Mouse (Mus musculus): Measurements from ENCODE around the gene Olfr1220. TPM values are rescaled to one million over a fixed set of nuclear protein-coding genes. Genes with fewer than 3 reads are reported as not detected.

The Olfr1220 gene
- not detected for polyA plus RNA-seq (2014; fragmentation: Illumina TruSeq; extraction: RNeasy Lipid Tissue Mini Kit (QIAGEN cat#74804); ENCODE audit: low read depth, low replicate concordance)

GRCm38 (mm10) chr2:89106735-89107134, at the start of gene Olfr1220:
TSS of gene Olfr1220 (minus strand) at chr2:89106835.

GRCm38 (mm10) chr2:89151460-89151859, 44.8 kb upstream of the Olfr1220 start, which contains the start of gene Olfr1223:
TSS of gene Olfr1223 (minus strand) at chr2:89151560.

GRCm38 (mm10) chr2:89132954-89133353, 26.3 kb upstream of the Olfr1220 start, which contains the start of gene Olfr1222:
TSS of gene Olfr1222 (minus strand) at chr2:89133054.

GRCm38 (mm10) chr2:89117183-89117582, 10.5 kb upstream of the Olfr1220 start, which contains the start of gene Olfr1221:
TSS of gene Olfr1221 (minus strand) at chr2:89117283.

GRCm38 (mm10) chr2:89083413-89083812, 23.2 kb downstream of the Olfr1220 start, which contains the start of gene Olfr1219:
TSS of gene Olfr1219 (minus strand) at chr2:89083513.

GRCm38 (mm10) chr2:89061087-89061486, 45.5 kb downstream of the Olfr1220 start, which contains the start of gene Olfr1218:
TSS of gene Olfr1218 (minus strand) at chr2:89061187.

Other genes starting within 250 kb of the Olfr1220 start
- gene Olfr1206, start 243.6 kb downstream of the Olfr1220 start, polyA plus RNA-seq (2014; fragmentation: Illumina TruSeq; extraction: RNeasy Lipid Tissue Mini Kit (QIAGEN cat#74804); ENCODE audit: low read depth, low replicate concordance) = not detected
- gene Olfr1208, start 204.5 kb downstream of the Olfr1220 start, polyA plus RNA-seq (2014; fragmentation: Illumina TruSeq; extraction: RNeasy Lipid Tissue Mini Kit (QIAGEN cat#74804); ENCODE audit: low read depth, low replicate concordance) = not detected
- not detected for gene Olfr1209, start 191.7 kb downstream of the Olfr1220 start, polyA plus RNA-seq (2014; fragmentation: Illumina TruSeq; extraction: RNeasy Lipid Tissue Mini Kit (QIAGEN cat#74804); ENCODE audit: low read depth, low replicate concordance)
- not detected for gene Olfr1211, start 168.7 kb downstream of the Olfr1220 start, polyA plus RNA-seq (2014; fragmentation: Illumina TruSeq; extraction: RNeasy Lipid Tissue Mini Kit (QIAGEN cat#74804); ENCODE audit: low read depth, low replicate concordance)
- not detected for gene Olfr1212, start 152.9 kb downstream of the Olfr1220 start, polyA plus RNA-seq (2014; fragmentation: Illumina TruSeq; extraction: RNeasy Lipid Tissue Mini Kit (QIAGEN cat#74804); ENCODE audit: low read depth, low replicate concordance)
- not detected for gene Gm13762, start 126.6 kb downstream of the Olfr1220 start, polyA plus RNA-seq (2014; fragmentation: Illumina TruSeq; extraction: RNeasy Lipid Tissue Mini Kit (QIAGEN cat#74804); ENCODE audit: low read depth, low replicate concordance)
- not detected for gene Olfr1214, start 114.2 kb downstream of the Olfr1220 start, polyA plus RNA-seq (2014; fragmentation: Illumina TruSeq; extraction: RNeasy Lipid Tissue Mini Kit (QIAGEN cat#74804); ENCODE audit: low read depth, low replicate concordance)
- not detected for gene Olfr1215, start 99.9 kb downstream of the Olfr1220 start, polyA plus RNA-seq (2014; fragmentation: Illumina TruSeq; extraction: RNeasy Lipid Tissue Mini Kit (QIAGEN cat#74804); ENCODE audit: low read depth, low replicate concordance)
- not detected for gene Olfr1216, start 88.5 kb downstream of the Olfr1220 start, polyA plus RNA-seq (2014; fragmentation: Illumina TruSeq; extraction: RNeasy Lipid Tissue Mini Kit (QIAGEN cat#74804); ENCODE audit: low read depth, low replicate concordance)
- gene Olfr1217, start 74.8 kb downstream of the Olfr1220 start, polyA plus RNA-seq (2014; fragmentation: Illumina TruSeq; extraction: RNeasy Lipid Tissue Mini Kit (QIAGEN cat#74804); ENCODE audit: low read depth, low replicate concordance) = not detected
- gene Olfr1218, start 45.6 kb downstream of the Olfr1220 start, polyA plus RNA-seq (2014; fragmentation: Illumina TruSeq; extraction: RNeasy Lipid Tissue Mini Kit (QIAGEN cat#74804); ENCODE audit: low read depth, low replicate concordance) = not detected
- not detected for gene Olfr1219, start 23.3 kb downstream of the Olfr1220 start, polyA plus RNA-seq (2014; fragmentation: Illumina TruSeq; extraction: RNeasy Lipid Tissue Mini Kit (QIAGEN cat#74804); ENCODE audit: low read depth, low replicate concordance)
- not detected for gene Olfr1221, start 10.4 kb upstream of the Olfr1220 start, polyA plus RNA-seq (2014; fragmentation: Illumina TruSeq; extraction: RNeasy Lipid Tissue Mini Kit (QIAGEN cat#74804); ENCODE audit: low read depth, low replicate concordance)
- not detected for gene Olfr1222, start 26.2 kb upstream of the Olfr1220 start, polyA plus RNA-seq (2014; fragmentation: Illumina TruSeq; extraction: RNeasy Lipid Tissue Mini Kit (QIAGEN cat#74804); ENCODE audit: low read depth, low replicate concordance)
- not detected for gene Olfr1223, start 44.7 kb upstream of the Olfr1220 start, polyA plus RNA-seq (2014; fragmentation: Illumina TruSeq; extraction: RNeasy Lipid Tissue Mini Kit (QIAGEN cat#74804); ENCODE audit: low read depth, low replicate concordance)
- not detected for gene Olfr1224-ps1, start 57.3 kb upstream of the Olfr1220 start, polyA plus RNA-seq (2014; fragmentation: Illumina TruSeq; extraction: RNeasy Lipid Tissue Mini Kit (QIAGEN cat#74804); ENCODE audit: low read depth, low replicate concordance)
- not detected for gene Olfr1225, start 67.8 kb upstream of the Olfr1220 start, polyA plus RNA-seq (2014; fragmentation: Illumina TruSeq; extraction: RNeasy Lipid Tissue Mini Kit (QIAGEN cat#74804); ENCODE audit: low read depth, low replicate concordance)
- gene Olfr1226, start 93.2 kb upstream of the Olfr1220 start, polyA plus RNA-seq (2014; fragmentation: Illumina TruSeq; extraction: RNeasy Lipid Tissue Mini Kit (QIAGEN cat#74804); ENCODE audit: low read depth, low replicate concordance) = not detected
- not detected for gene Olfr1228, start 147.2 kb upstream of the Olfr1220 start, polyA plus RNA-seq (2014; fragmentation: Illumina TruSeq; extraction: RNeasy Lipid Tissue Mini Kit (QIAGEN cat#74804); ENCODE audit: low read depth, low replicate concordance)
- gene Olfr1229, start 181.2 kb upstream of the Olfr1220 start, polyA plus RNA-seq (2014; fragmentation: Illumina TruSeq; extraction: RNeasy Lipid Tissue Mini Kit (QIAGEN cat#74804); ENCODE audit: low read depth, low replicate concordance) = not detected
- not detected for gene Olfr1230, start 190.4 kb upstream of the Olfr1220 start, polyA plus RNA-seq (2014; fragmentation: Illumina TruSeq; extraction: RNeasy Lipid Tissue Mini Kit (QIAGEN cat#74804); ENCODE audit: low read depth, low replicate concordance)
- gene Olfr1231, start 200.2 kb upstream of the Olfr1220 start, polyA plus RNA-seq (2014; fragmentation: Illumina TruSeq; extraction: RNeasy Lipid Tissue Mini Kit (QIAGEN cat#74804); ENCODE audit: low read depth, low replicate concordance) = not detected
- gene Olfr1232, start 222.8 kb upstream of the Olfr1220 start, polyA plus RNA-seq (2014; fragmentation: Illumina TruSeq; extraction: RNeasy Lipid Tissue Mini Kit (QIAGEN cat#74804); ENCODE audit: low read depth, low replicate concordance) = not detected
- not detected for gene Olfr1233, start 235.6 kb upstream of the Olfr1220 start, polyA plus RNA-seq (2014; fragmentation: Illumina TruSeq; extraction: RNeasy Lipid Tissue Mini Kit (QIAGEN cat#74804); ENCODE audit: low read depth, low replicate concordance)

All from liver, adult 10 weeks (tissue).